Mouse (Mus musculus): Measurements from ENCODE around the gene Rps6ka4. TPM values are rescaled to one million over a fixed set of nuclear protein-coding genes. Genes with fewer than 3 reads are reported as not detected.

The Rps6ka4 gene
- polyA plus RNA-seq, 1 experiment from 2014 or later: 36.1 TPM

DNA sequence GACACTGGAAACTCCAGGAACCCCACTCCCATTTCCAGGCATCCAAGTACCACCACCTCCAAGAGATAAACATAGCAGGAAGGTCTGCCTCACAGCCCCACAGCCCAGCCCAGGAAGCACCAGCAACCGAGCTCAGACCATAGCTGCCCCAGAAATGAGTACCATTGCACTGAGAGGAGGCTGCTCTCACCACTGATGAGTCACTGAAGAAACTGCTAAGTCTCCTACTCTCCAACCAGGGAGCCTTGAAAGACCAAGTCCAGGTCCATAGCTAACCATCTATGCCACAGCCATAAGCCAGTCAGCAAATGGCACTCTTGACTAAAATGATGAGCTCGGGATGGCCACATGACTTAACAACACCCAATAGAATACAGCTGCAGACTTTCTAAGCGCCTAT lies 13.8 kb downstream of the Rps6ka4 start:
- Histone ChIP-seq H3K4me3 (no peak overlapping the region), H3K9me3 (no peaks in the 10 kb centered on the region), H3K4me1 (peaks cover 13% of the 10 kb centered on the region)

DNA sequence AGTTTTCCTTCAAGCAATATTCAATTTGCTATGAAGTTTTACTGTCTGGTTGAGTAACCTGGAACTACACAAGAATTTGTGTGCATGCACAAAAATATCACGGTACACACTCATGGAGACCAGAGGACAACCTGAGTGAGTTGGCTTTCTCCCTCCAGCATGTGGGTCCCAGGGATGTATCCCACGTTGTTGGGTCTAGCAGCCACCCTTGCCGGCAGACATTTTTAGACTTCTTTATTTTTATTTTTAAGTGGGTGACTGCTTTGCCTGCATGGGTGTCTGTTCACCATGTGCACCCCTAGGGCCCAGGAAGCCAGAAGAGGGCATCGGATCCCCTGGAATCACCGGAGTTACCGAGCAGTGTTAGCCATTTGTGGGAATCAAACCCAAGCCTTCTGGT lies 15.1 kb downstream of the Rps6ka4 start:
- Histone ChIP-seq H3K27me3 (peaks cover 15% of the 10 kb centered on the region), H3K4me1 (peaks cover 11% of the 10 kb centered on the region), H3K27ac (no peak overlapping the region), H3K9ac (no peak overlapping the region), H3K9me3 (no peaks in the 10 kb centered on the region), H3K36me3 (0 out of 2 replicates have a peak, but pooled peaks cover 10% of the 10 kb centered on the region), H3K4me3 (no peak overlapping the region), H3K4me2 (no peak overlapping the region)
- ATAC-seq (ENCODE audit: borderline replicate concordance, extremely low read depth, low FRiP score, low TSS enrichment): no peak
- WGBS: 71% methylated on average over 6 of the region's 6 CpGs

More for the DNA sequence above, 13.8 kb downstream of the Rps6ka4 start:
- 76% methylated on average over 3 of the region's 3 CpGs for WGBS
- Histone ChIP-seq H3K27ac (no peak overlapping the region), H3K36me3 (peaks cover 12% of the 10 kb centered on the region; the same call in 1 of the 2 replicates), H3K27me3 (peaks cover 27% of the 10 kb centered on the region), H3K4me2 (no peak overlapping the region), H3K9ac (no peak overlapping the region)
- ATAC-seq (ENCODE audit: borderline replicate concordance, extremely low read depth, low FRiP score, low TSS enrichment): no peak

DNA sequence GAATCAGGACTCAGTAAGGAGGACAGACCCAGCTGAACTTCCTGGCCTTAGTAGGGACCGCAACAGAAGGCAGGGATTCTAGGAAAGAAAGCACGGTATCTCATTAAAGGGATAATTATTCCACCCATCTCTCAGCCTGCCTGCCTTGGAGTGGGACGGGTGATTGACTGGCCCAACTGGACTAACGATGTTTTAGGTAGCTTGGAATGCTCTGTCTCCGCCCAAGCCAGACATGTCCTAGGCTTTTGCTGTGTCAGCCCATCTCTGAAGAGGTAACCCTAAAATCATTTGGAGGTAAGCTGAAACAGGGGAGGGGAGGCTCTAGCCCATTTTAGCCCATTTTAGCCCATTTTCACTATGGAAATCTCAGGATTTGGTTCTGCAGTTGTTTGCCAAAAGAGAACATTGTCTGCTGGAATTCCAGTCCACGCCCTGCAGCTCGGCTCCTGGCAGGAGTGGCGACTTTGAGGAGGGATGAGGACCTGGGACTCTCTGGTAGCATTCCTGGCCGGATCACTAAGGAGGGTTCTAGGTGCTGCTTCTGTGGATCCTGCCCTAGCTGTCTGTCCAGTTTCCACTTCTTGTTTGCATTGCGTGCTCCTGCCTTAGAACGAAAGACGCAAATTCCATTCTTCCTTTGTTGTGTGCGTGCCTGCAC lies 19.8 kb downstream of the Rps6ka4 start:
- 77% methylated on average over 13 of the region's 13 CpGs for WGBS
- H3K4me2 ChIP-seq: no peak overlapping the region
- H3K4me3 ChIP-seq: no peak overlapping the region
- 0 out of 2 replicates have a peak, but pooled peaks cover 3% of the 10 kb centered on the region for H3K4me1 ChIP-seq
- no peak for ATAC-seq (ENCODE audit: borderline replicate concordance, extremely low read depth, low FRiP score, low TSS enrichment)
- no peaks in the 10 kb centered on the region for H3K27me3 ChIP-seq
- H3K9me3 ChIP-seq: no peaks in the 10 kb centered on the region
- no peak overlapping the region for H3K27ac ChIP-seq
- no peaks in the 10 kb centered on the region for H3K36me3 ChIP-seq
- no peak overlapping the region for H3K9ac ChIP-seq

DNA sequence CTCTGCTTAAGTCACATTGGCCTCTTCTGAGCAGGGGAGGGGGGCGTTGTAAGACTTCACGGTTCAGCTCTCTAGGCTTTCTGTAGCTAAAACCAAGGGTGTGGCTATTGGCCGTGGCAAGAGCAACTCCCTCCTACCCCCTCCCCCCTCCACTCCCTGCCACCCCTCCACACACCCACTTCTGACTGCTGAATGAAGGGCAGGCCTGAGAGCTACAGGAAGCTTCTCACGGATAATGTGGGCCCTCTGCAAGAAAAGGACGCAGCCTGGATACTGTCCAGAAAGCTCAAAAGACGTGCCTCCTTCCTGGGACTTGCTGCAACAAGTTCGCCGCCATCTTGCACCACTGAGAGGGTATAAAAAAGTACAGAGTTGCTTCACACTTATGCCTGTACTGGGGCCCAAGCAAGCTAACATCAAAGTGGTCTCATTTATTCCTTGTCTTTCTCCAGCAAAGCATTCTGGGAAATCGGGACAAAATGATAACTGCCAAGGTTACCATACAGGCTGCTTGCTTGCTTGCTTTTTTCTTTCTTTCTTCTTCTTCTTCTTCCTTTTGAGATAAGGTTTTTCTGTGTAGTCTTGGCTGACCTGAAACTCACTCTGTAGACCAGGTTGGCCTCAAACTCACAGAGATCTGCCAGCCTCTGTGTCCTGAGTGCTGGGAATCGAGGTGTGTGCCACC lies 21.2 kb downstream of the Rps6ka4 start:
- no peak overlapping the region for H3K4me2 ChIP-seq
- H3K27ac ChIP-seq: no peak overlapping the region
- no peaks in the 10 kb centered on the region for H3K36me3 ChIP-seq
- H3K4me1 ChIP-seq: 0 out of 2 replicates have a peak, but pooled peaks cover 3% of the 10 kb centered on the region
- no peak overlapping the region for H3K9ac ChIP-seq
- ATAC-seq (ENCODE audit: borderline replicate concordance, extremely low read depth, low FRiP score, low TSS enrichment): no peak; the same call in 1 of the 2 replicates
- no peak overlapping the region for H3K4me3 ChIP-seq
- 35% methylated on average over 10 of the region's 10 CpGs for WGBS
- no peaks in the 10 kb centered on the region for H3K27me3 ChIP-seq
- H3K9me3 ChIP-seq: no peaks in the 10 kb centered on the region

DNA sequence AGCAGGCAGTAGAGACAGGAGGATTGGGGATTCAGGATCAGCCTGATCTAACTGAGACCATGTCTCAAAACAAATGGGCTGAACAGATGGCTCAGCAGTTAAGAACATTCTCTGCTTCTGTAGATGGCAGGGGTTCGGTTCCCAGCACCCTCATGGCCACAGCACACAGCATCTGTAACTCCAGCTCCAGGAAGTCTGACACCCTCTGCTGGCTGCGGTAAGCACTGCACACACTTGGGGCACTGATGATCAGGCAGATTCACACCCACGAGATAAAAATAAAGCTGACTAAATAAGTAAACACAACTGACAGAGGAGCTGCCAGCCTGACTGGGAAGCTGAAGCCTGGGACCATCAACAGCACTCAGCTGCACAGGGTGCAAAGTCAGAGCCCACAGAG lies 25.5 kb downstream of the Rps6ka4 start:
- H3K4me2 ChIP-seq: no peak overlapping the region
- no peaks in the 10 kb centered on the region for H3K9me3 ChIP-seq
- no peaks in the 10 kb centered on the region for H3K36me3 ChIP-seq
- WGBS: 68% methylated on average over 3 of the region's 3 CpGs
- no peak for ATAC-seq (ENCODE audit: borderline replicate concordance, extremely low read depth, low FRiP score, low TSS enrichment)
- H3K4me1 ChIP-seq: 0 out of 2 replicates have a peak, but pooled peaks cover 3% of the 10 kb centered on the region
- H3K4me3 ChIP-seq: no peak overlapping the region
- no peak overlapping the region for H3K9ac ChIP-seq
- H3K27ac ChIP-seq: no peak overlapping the region
- no peaks in the 10 kb centered on the region for H3K27me3 ChIP-seq

DNA sequence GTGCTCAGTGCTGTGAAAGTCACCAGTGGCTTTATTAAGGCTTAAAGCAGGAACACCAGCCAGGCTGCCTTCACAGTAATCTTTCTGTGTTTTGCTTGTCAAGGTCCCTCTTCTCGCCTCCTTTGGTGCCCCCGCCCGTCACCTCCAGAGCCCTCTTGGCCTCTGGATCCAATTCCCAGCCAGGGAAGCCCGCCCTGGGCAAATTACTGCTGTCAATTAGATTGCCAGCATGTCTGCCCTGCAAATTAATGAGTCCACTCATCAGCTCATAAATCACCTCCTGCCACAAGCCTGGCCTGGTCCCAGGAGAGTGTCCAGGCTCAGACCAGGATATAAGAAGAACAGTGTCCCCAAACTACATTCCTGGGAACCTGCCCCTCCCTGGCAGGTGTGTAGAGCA lies 26.1 kb downstream of the Rps6ka4 start:
- Histone ChIP-seq H3K4me3 (no peak overlapping the region), H3K4me1 (0 out of 2 replicates have a peak, but pooled peaks cover 2% of the 10 kb centered on the region), H3K9me3 (no peaks in the 10 kb centered on the region), H3K9ac (no peak overlapping the region), H3K4me2 (no peak overlapping the region), H3K27me3 (no peaks in the 10 kb centered on the region), H3K36me3 (no peaks in the 10 kb centered on the region), H3K27ac (no peak overlapping the region)
- 41% methylated on average over 4 of the region's 4 CpGs for WGBS
- ATAC-seq (ENCODE audit: borderline replicate concordance, extremely low read depth, low FRiP score, low TSS enrichment): no peak

Small RNA genes within 50 kb of the gene (microRNA-seq; reads per million reads assigned to microRNA genes)
- not detected for gene Mir5046

Other genes starting within 250 kb of the Rps6ka4 start
- 1.3 and 1.7 TPM in 2 replicates for gene Ccdc88b, start 17.6 kb upstream of the Rps6ka4 start, polyA plus RNA-seq (2015; fragmentation: Nextera tagmentation; extraction: Ambion mirVana)
- 137 and 153 TPM in 2 replicates for gene Trmt112, start 69.1 kb upstream of the Rps6ka4 start, polyA plus RNA-seq (2015; fragmentation: Nextera tagmentation; extraction: Ambion mirVana)
- 245 and 260 TPM in 2 replicates for gene Prdx5, start 69.5 kb upstream of the Rps6ka4 start, polyA plus RNA-seq (2015; fragmentation: Nextera tagmentation; extraction: Ambion mirVana)
- gene Esrra, start 81.2 kb upstream of the Rps6ka4 start, polyA plus RNA-seq (2015; fragmentation: Nextera tagmentation; extraction: Ambion mirVana): 9.3 and 9.5 TPM in 2 replicates
- gene Catsperz, start 84.7 kb upstream of the Rps6ka4 start, polyA plus RNA-seq (2015; fragmentation: Nextera tagmentation; extraction: Ambion mirVana): 2.5 and 3.4 TPM in 2 replicates
- gene Kcnk4, start 93.9 kb upstream of the Rps6ka4 start, polyA plus RNA-seq (2015; fragmentation: Nextera tagmentation; extraction: Ambion mirVana): 0.13 and 0.22 TPM in 2 replicates
- 74.4 and 80.0 TPM in 2 replicates for gene Bad, start 101.2 kb upstream of the Rps6ka4 start, polyA plus RNA-seq (2015; fragmentation: Nextera tagmentation; extraction: Ambion mirVana)
- 28.1 and 31.0 TPM in 2 replicates for gene Gpr137, start 101.8 kb upstream of the Rps6ka4 start, polyA plus RNA-seq (2015; fragmentation: Nextera tagmentation; extraction: Ambion mirVana)
- gene Ppp1r14b, start 134.3 kb upstream of the Rps6ka4 start, polyA plus RNA-seq (2015; fragmentation: Nextera tagmentation; extraction: Ambion mirVana): 141 and 160 TPM in 2 replicates
- 53.5 and 53.9 TPM in 2 replicates for gene Plcb3, start 135.8 kb upstream of the Rps6ka4 start, polyA plus RNA-seq (2015; fragmentation: Nextera tagmentation; extraction: Ambion mirVana)
- 121 and 126 TPM in 2 replicates for gene Fkbp2, start 139.9 kb upstream of the Rps6ka4 start, polyA plus RNA-seq (2015; fragmentation: Nextera tagmentation; extraction: Ambion mirVana)
- 42.9 and 48.7 TPM in 2 replicates for gene Vegfb, start 147.0 kb upstream of the Rps6ka4 start, polyA plus RNA-seq (2015; fragmentation: Nextera tagmentation; extraction: Ambion mirVana)
- gene Dnajc4, start 151.9 kb upstream of the Rps6ka4 start, polyA plus RNA-seq (2015; fragmentation: Nextera tagmentation; extraction: Ambion mirVana): 23.5 and 23.9 TPM in 2 replicates
- 23.6 and 24.0 TPM in 2 replicates for gene Nudt22, start 155.5 kb upstream of the Rps6ka4 start, polyA plus RNA-seq (2015; fragmentation: Nextera tagmentation; extraction: Ambion mirVana)
- gene Trpt1, start 155.5 kb upstream of the Rps6ka4 start, polyA plus RNA-seq (2015; fragmentation: Nextera tagmentation; extraction: Ambion mirVana): 9.7 and 11.2 TPM in 2 replicates
- 9.5 and 13.5 TPM in 2 replicates for gene Fermt3, start 178.8 kb upstream of the Rps6ka4 start, polyA plus RNA-seq (2015; fragmentation: Nextera tagmentation; extraction: Ambion mirVana)
- 244 and 249 TPM in 2 replicates for gene Stip1, start 199.3 kb upstream of the Rps6ka4 start, polyA plus RNA-seq (2015; fragmentation: Nextera tagmentation; extraction: Ambion mirVana)
- gene Macrod1, start 216.2 kb upstream of the Rps6ka4 start, polyA plus RNA-seq (2015; fragmentation: Nextera tagmentation; extraction: Ambion mirVana): 14.2 and 14.3 TPM in 2 replicates